Mouse (Mus musculus) CH12.LX (cell line): Measurements from ENCODE around the gene Kcnj15. TPM values are rescaled to one million over a fixed set of nuclear protein-coding genes. Genes with fewer than 3 reads are reported as not detected.

ENCODE experiments used
- DNase-seq: peaks from one replicate; pipeline ENCODE4 v3.0.0-alpha.2; 2013; ENCODE audit errors: extremely low read depth
- H3K27ac ChIP-seq: 2 replicates; pipeline ENCODE4 v1.5.1; 2012; ENCODE audit warnings: low read depth, mild to moderate bottlenecking, control low read depth, moderate library complexity; ENCODE audit not compliant: insufficient read depth
- H3K27me3 ChIP-seq: replicated peaks from 2 replicates; pipeline ENCODE3; 2012; ENCODE audit warnings: inconsistent platforms
- H3K36me3 ChIP-seq, 2 experiments: replicated peaks in 1 of 2; 2 replicates each; pipeline versions ENCODE3 to v1.6.1; 2012; ENCODE audit warnings: inconsistent platforms in 1 of 2, low read length in 1 of 2, mild to moderate bottlenecking in 1 of 2, mixed read lengths in 1 of 2, moderate library complexity in 1 of 2; ENCODE audit not compliant: control insufficient read depth in 1 of 2, insufficient read depth in 1 of 2
- H3K4me1 ChIP-seq, 2 experiments: 2 replicates each; pipeline ENCODE4 v1.6.1; 2012; ENCODE audit warnings: inconsistent platforms in 1 of 2, moderate library complexity in 1 of 2; ENCODE audit not compliant: insufficient read depth in 2 of 2, control insufficient read depth in 1 of 2
- H3K4me2 ChIP-seq: 2 replicates; pipeline ENCODE4 v1.6.1; 2012; ENCODE audit warnings: low read depth, mild to moderate bottlenecking, control low read depth; ENCODE audit not compliant: poor library complexity, insufficient read depth, severe bottlenecking
- H3K4me3 ChIP-seq, 3 experiments: fragments of 150-350 bp in 1 of 3; sonication (generic) in 1 of 3; replicated peaks in 1 of 3; 2 replicates each; pipeline versions ENCODE3 to v1.5.1; 2011 to 2012; ENCODE audit warnings: low read depth in 2 of 3, low read length in 2 of 3, mild to moderate bottlenecking in 2 of 3, moderate library complexity in 2 of 3, control low read depth in 1 of 3, improper control_type of control experiment in 1 of 3, inconsistent platforms in 1 of 3, mixed read lengths in 1 of 3; ENCODE audit not compliant: poor library complexity in 1 of 3
- H3K79me2 ChIP-seq: replicated peaks from 2 replicates; pipeline ENCODE4 v1.6.1; 2012; ENCODE audit warnings: mild to moderate bottlenecking, moderate library complexity; ENCODE audit not compliant: control insufficient read depth, poor library complexity, insufficient read depth, severe bottlenecking; ENCODE audit errors: extremely low read depth
- H3K9ac ChIP-seq: 2 replicates; pipeline ENCODE4 v1.6.1; 2012; ENCODE audit warnings: low read depth, mild to moderate bottlenecking, control low read depth, moderate library complexity; ENCODE audit not compliant: insufficient read depth
- H3K9me3 ChIP-seq: replicated peaks from 2 replicates; pipeline ENCODE3; 2012; ENCODE audit warnings: low read length, inconsistent platforms, mixed read lengths
- BHLHE40 ChIP-seq: IDR thresholded peaks from 2 replicates; pipeline ENCODE4 v1.6.1; 2011; ENCODE audit warnings: mild to moderate bottlenecking, low read depth, low read length, improper control_type of control experiment
- CTCF ChIP-seq, 2 experiments: IDR thresholded peaks in 1 of 2; conservative IDR thresholded peaks in 1 of 2; 2 replicates each; pipeline ENCODE4 v1.5.1; 2011 to 2012; ENCODE audit warnings: low read depth in 2 of 2, low read length in 2 of 2, improper control_type of control experiment in 1 of 2, inconsistent platforms in 1 of 2, mild to moderate bottlenecking in 1 of 2, moderate library complexity in 1 of 2
- E2F4 ChIP-seq: IDR thresholded peaks from 2 replicates; pipeline ENCODE4 v1.6.1; 2011; ENCODE audit warnings: low read depth, low read length, improper control_type of control experiment; ENCODE audit not compliant: insufficient replicate concordance
- ELF1 ChIP-seq: IDR thresholded peaks from 2 replicates; pipeline ENCODE4 v1.6.1; 2014; ENCODE audit warnings: low read depth, mild to moderate bottlenecking, inconsistent platforms, low read length, improper control_type of control experiment
- EP300 ChIP-seq: IDR thresholded peaks from 2 replicates; pipeline ENCODE4 v1.6.1; 2011; ENCODE audit warnings: low read length, improper control_type of control experiment
- ETS1 ChIP-seq: conservative IDR thresholded peaks from 2 replicates; pipeline ENCODE4 v1.6.1; 2012; ENCODE audit warnings: low read depth, mild to moderate bottlenecking, inconsistent platforms, low read length, improper control_type of control experiment, moderate library complexity
- IRF4 ChIP-seq: IDR thresholded peaks from 2 replicates; pipeline ENCODE4 v1.6.1; 2014; ENCODE audit warnings: low read depth, mild to moderate bottlenecking, inconsistent platforms, low read length, improper control_type of control experiment
- JUND ChIP-seq: conservative IDR thresholded peaks from 2 replicates; pipeline ENCODE4 v1.6.1; 2011; ENCODE audit warnings: low read depth, low read length, improper control_type of control experiment
- MAZ ChIP-seq: IDR thresholded peaks from 2 replicates; pipeline ENCODE4 v1.6.1; 2012; ENCODE audit warnings: low read depth, mild to moderate bottlenecking, inconsistent platforms, low read length, improper control_type of control experiment, moderate library complexity
- MEF2A ChIP-seq: IDR thresholded peaks from 2 replicates; pipeline ENCODE4 v1.6.1; 2014; ENCODE audit warnings: low read depth, mild to moderate bottlenecking, inconsistent platforms, low read length, improper control_type of control experiment, borderline replicate concordance
- MXI1 ChIP-seq: IDR thresholded peaks from 2 replicates; pipeline ENCODE4 v1.6.1; 2011; ENCODE audit warnings: mild to moderate bottlenecking, low read depth, low read length, improper control_type of control experiment
- NELFE ChIP-seq: IDR thresholded peaks from 2 replicates; pipeline ENCODE4 v1.6.1; 2011; ENCODE audit warnings: low read depth, low read length, improper control_type of control experiment
- NRF1 ChIP-seq: IDR thresholded peaks from 2 replicates; pipeline ENCODE4 v1.6.1; 2014; ENCODE audit warnings: low read depth, mild to moderate bottlenecking, inconsistent platforms, low read length, improper control_type of control experiment, moderate library complexity
- POLR2A ChIP-seq: IDR thresholded peaks from 2 replicates; pipeline ENCODE4 v1.6.1; 2011; ENCODE audit warnings: low read depth, mild to moderate bottlenecking, improper control_type of control experiment, low read length
- RAD21 ChIP-seq: IDR thresholded peaks from 2 replicates; pipeline ENCODE4 v1.6.1; 2011; ENCODE audit warnings: low read depth, mild to moderate bottlenecking, low read length, improper control_type of control experiment, moderate library complexity
- RCOR1 ChIP-seq: conservative IDR thresholded peaks from 2 replicates; pipeline ENCODE4 v1.6.1; 2012; ENCODE audit warnings: low read depth, mild to moderate bottlenecking, inconsistent platforms, low read length, improper control_type of control experiment
- SMC3 ChIP-seq: IDR thresholded peaks from 2 replicates; pipeline ENCODE4 v1.6.1; 2011; ENCODE audit warnings: low read depth, low read length, improper control_type of control experiment
- TCF12 ChIP-seq: IDR thresholded peaks from 2 replicates; pipeline ENCODE4 v1.6.1; 2014; ENCODE audit warnings: low read depth, mild to moderate bottlenecking, inconsistent platforms, low read length, improper control_type of control experiment
- ZC3H11A ChIP-seq: IDR thresholded peaks from 2 replicates; pipeline ENCODE4 v1.6.1; 2012; ENCODE audit warnings: low read depth, mild to moderate bottlenecking, inconsistent platforms, low read length, improper control_type of control experiment
- ZMIZ1 ChIP-seq: IDR thresholded peaks from 2 replicates; pipeline ENCODE4 v1.6.1; 2012; ENCODE audit warnings: low read depth, mild to moderate bottlenecking, inconsistent platforms, low read length, improper control_type of control experiment
- ZNF384 ChIP-seq: IDR thresholded peaks from 2 replicates; pipeline ENCODE4 v1.6.1; 2012; ENCODE audit warnings: low read depth, low read length, improper control_type of control experiment, inconsistent platforms
- dilution Hi-C: fragments of 300-500 bp; cut with MboI; formaldehyde crosslinking; loops from 2 replicates; pipeline ENCODE4 v1.14.3; 2020; ENCODE audit warnings: low sequenced_read_pairs; ENCODE audit not compliant: extremely low pct_unique_long_range_greater_than_20kb, extremely low pct_ligation_motif_present
- in situ Hi-C: fragments of 300-500 bp; cut with MboI; formaldehyde crosslinking; loops from 3 replicates; pipeline ENCODE4 v1.14.3; 2019; ENCODE audit warnings: low sequenced_read_pairs, low pct_ligation_motif_present, low pct_unique_long_range_greater_than_20kb, mixed read lengths
- polyA plus RNA-seq: library from polyadenylated mRNA; unstranded; fragments of >175 nt; gene quantifications from 2 replicates; pipeline ENCODE4 v1.2.1, GENCODE M21; 2012; ENCODE audit warnings: low read depth; ENCODE audit not compliant: insufficient read length
- total RNA-seq, 2 experiments: library from RNA; depleted of rRNA; stranded (reverse); fragments of 300-350 nt in 1 of 2; fragments of >200 nt in 1 of 2; gene quantifications; 2 replicates each; pipeline ENCODE4 v1.2.3; 2012 to 2014

The Kcnj15 gene
- total and polyA plus RNA-seq, 3 experiments, result 0.37 to 1.1 (median 0.51) TPM

GRCm38 (mm10) chr16:95340885-95341791 is 83.8 kb downstream of the Kcnj15 start (continued):
- TF ChIP-seq RCOR1 (no peak), POLR2A (no peak), ELF1 (peak; percentile 72; the same call in 1 of the 2 replicates), NRF1 (peak; percentile 81), NELFE (peak; percentile 70; the same call in 1 of the 2 replicates), SMC3 (peak; percentile 99), JUND (peak; percentile 70; the same call in 1 of the 2 replicates), ZNF384 (peak; percentile 90)

- Histone ChIP-seq H3K79me2 (no peaks in the 10 kb centered on the region), H3K36me3 (no peaks in the 10 kb centered on the region), H3K9me3 (no peaks in the 10 kb centered on the region), H3K9ac (no peak overlapping the region), H3K4me1 (peaks cover 10 to 14% of the 10 kb centered on the region in 2 experiments), H3K27ac (no peak overlapping the region), H3K4me3 (no peak overlapping the region), H3K27me3 (peaks cover 1% of the 10 kb centered on the region), H3K4me2 (peak overlapping the region; percentile 18; the same call in 1 of the 2 replicates)
- TF ChIP-seq RAD21, result peak; percentile 77
- no peak for TF ChIP-seq E2F4
- TF ChIP-seq SMC3, result peak; percentile 86
- TF ChIP-seq ETS1, result 0 out of 2 replicates have a peak, but pooled peaks have one; percentile 22
- peak; percentile 35; the same call in 1 of the 2 replicates for TF ChIP-seq ZNF384
- TF ChIP-seq TCF12, result 0 out of 2 replicates have a peak, but pooled peaks have one; percentile 39
- TF ChIP-seq NRF1, result 0 out of 2 replicates have a peak, but pooled peaks have one; percentile 35
- TF ChIP-seq ELF1, result peak; percentile 65
- no peak for TF ChIP-seq ZMIZ1
- TF ChIP-seq MXI1, result no peak
- peak; percentile 47 for TF ChIP-seq ZC3H11A
- peak; percentile 17; the same call in 1 of the 2 replicates for TF ChIP-seq BHLHE40
- TF ChIP-seq CTCF (conservative IDR thresholded peaks at IDR 0.05 in 1 of 2, IDR thresholded peaks at IDR 0.05 in 1 of 2; ENCODE audit: low read depth in 2 of 2, low read length in 2 of 2), result peak in 1 of 2 experiments; percentile 93; a peak in 2 of 4 replicates
- TF ChIP-seq MAZ, result 0 out of 2 replicates have a peak, but pooled peaks have one; percentile 48
- TF ChIP-seq NELFE, result no peak; the same call in 1 of the 2 replicates
- TF ChIP-seq MEF2A, result 0 out of 2 replicates have a peak, but pooled peaks have one; percentile 47
- peak; percentile 82 for TF ChIP-seq IRF4
- TF ChIP-seq EP300, result peak; percentile 40
- in situ Hi-C loops, result loop anchor here (5.0 to 25.0 kb wide), 3 partner anchors 135 to 623 kb away; no protein-coding TSS in a partner anchor
- dilution Hi-C loops, result no loop called here
- DNase-seq, result peak; percentile 57
Observed at GRCm38 (mm10) chr16:95342030-95342429, 84.7 kb downstream of the Kcnj15 start.
